Mouse (Mus musculus) cerebellum, adult 2 months (tissue): ENCODE measurements around the gene Serinc5. TPM values are rescaled to one million over a fixed set of nuclear protein-coding genes. Genes with fewer than 3 reads are reported as not detected.
A peak's percentile ranks its signal among the peaks of the same experiment; 100 is the strongest.

ENCODE experiments used
- DNase-seq, 2 experiments: peaks; one replicate each; pipeline ENCODE4 v3.0.0; 2021
- H3K27ac ChIP-seq: fragments of 200-500 bp; 2 replicates; pipeline ENCODE4 v1.5.1; 2012; ENCODE audit warnings: low read length, control low read depth, inconsistent platforms; ENCODE audit not compliant: insufficient read depth
- H3K27me3 ChIP-seq: fragments of 200-500 bp; 2 replicates; pipeline ENCODE4 v1.6.1; 2012; ENCODE audit warnings: inconsistent platforms, mild to moderate bottlenecking, low read length, moderate library complexity; ENCODE audit not compliant: control insufficient read depth, insufficient read depth
- H3K4me1 ChIP-seq: fragments of 200-500 bp; 2 replicates; pipeline ENCODE4 v1.6.1; 2011; ENCODE audit warnings: low read length; ENCODE audit not compliant: control insufficient read depth, insufficient read depth
- H3K4me3 ChIP-seq: fragments of 200-500 bp; replicated peaks from 2 replicates; pipeline ENCODE3; 2011; ENCODE audit warnings: mild to moderate bottlenecking, low read depth, low read length, control low read depth; ENCODE audit not compliant: insufficient read depth
- CTCF ChIP-seq: fragments of 200-500 bp; IDR thresholded peaks from 2 replicates; pipeline ENCODE4 v1.5.1; 2011; ENCODE audit warnings: low read depth, mild to moderate bottlenecking, control low read depth, low read length, moderate library complexity, borderline replicate concordance; ENCODE audit not compliant: insufficient read depth
- POLR2A ChIP-seq: fragments of 200-500 bp; IDR thresholded peaks from 2 replicates; pipeline ENCODE4 v1.6.1; 2011; ENCODE audit warnings: low read length, control low read depth, borderline replicate concordance; ENCODE audit not compliant: insufficient read depth
- WGBS: fragments of 180-500 bp; shearing (Covaris S2); methylation state at CpG from one replicate; pipeline ENCODE4 v1.1.7; 2018; 5-methylcytosine and 5-hydroxymethylcytosine counted together
- polyA plus RNA-seq: library from polyadenylated mRNA; depleted of rRNA; stranded (reverse); fragments of >200 nt; gene quantifications from 2 replicates; pipeline ENCODE4 v1.2.3, GENCODE M21; 2012; rRNA removed

Gene Serinc5
- 48.1 and 50.7 TPM in 2 replicates for polyA plus RNA-seq

DNA sequence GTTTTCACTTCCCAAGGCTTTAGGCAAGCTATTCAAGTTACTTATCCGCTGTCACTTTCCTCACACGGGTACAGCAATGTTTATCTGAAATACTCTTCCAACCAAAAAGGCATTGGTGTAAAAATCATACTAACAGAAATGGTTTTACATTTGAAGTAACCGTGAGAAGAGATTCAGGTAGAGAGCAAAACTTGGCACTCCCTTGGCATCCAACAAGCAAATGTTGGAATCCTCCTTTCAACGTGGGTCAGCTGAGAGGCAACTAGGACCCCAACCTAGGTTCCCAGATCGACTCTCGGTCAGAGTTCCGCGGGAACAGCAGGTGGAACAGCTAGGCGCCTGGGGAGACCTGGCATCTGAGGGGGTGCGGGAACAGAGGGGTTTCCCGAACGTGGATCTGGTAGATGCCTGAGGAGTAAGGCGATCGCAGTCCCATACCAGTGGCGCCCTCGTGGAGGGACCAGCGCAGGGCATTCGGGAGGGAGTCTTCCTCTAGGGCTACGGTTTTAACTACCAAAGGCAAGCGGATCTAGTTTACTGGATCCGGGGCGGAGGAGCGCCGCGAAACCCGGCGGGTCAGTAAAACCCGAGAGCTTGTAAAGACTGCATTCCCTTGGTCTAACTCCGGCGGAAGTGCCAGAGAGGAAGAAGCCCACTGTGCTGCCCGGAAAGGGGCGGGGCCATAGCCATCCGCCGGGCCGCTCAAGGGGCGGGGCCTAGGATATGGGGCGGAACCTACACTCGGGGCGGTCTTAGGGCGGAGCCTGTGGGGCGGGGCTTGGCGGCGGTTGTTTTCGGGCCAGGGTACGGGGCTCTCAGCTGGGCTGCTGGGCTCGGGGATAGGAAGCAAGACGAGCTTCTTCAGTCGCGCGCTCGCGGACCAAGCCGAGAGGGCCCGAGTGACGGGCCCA lies at the start of gene Serinc5:
Serinc5 (plus strand) TSS at position 781 of the 911 bp plus-strand sequence.
- peak; percentile 93 to 97 for DNase-seq
- TF ChIP-seq CTCF (no peak), POLR2A (peak; percentile 55; the same call in 1 of the 2 replicates)
- 1% methylated on average over 55 of the region's 55 CpGs for WGBS
- peak within 1 kb of the TSS; percentile 30 for H3K27ac ChIP-seq
- H3K4me1 ChIP-seq, result no peaks in the 10 kb centered on the region; the same call in 1 of the 2 replicates
- peak within 1 kb of the TSS; percentile 63 for H3K4me3 ChIP-seq
- H3K27me3 ChIP-seq, result no peaks in the 10 kb centered on the region

DNA sequence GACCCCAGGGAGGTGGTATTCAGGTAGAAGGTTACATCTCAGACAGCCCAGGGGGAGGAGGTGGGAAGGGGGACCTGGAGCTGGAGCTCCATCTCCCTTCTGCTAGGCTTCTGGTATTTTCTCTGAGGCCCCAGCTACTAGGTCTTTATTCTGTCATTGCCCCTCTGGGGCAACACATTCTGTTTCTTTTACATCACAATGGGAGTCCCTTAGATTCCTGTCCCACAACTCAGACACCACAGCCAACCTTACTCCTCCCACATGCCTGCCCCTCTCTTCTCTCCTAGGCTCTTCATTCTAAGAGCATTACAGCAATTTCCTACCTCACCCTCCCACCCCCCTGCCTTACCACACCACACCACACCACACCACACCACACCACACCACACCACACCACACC lies 34.8 kb upstream of the Serinc5 start, which contains the start of gene Spz1:
Spz1 (minus strand) TSS at position 101 of the 400 bp plus-strand sequence.
- no peaks in the 10 kb centered on the region for H3K27me3 ChIP-seq
- TF ChIP-seq POLR2A (no peak), CTCF (no peak)
- H3K4me3 ChIP-seq, result no peak within 1 kb of the TSS

DNA sequence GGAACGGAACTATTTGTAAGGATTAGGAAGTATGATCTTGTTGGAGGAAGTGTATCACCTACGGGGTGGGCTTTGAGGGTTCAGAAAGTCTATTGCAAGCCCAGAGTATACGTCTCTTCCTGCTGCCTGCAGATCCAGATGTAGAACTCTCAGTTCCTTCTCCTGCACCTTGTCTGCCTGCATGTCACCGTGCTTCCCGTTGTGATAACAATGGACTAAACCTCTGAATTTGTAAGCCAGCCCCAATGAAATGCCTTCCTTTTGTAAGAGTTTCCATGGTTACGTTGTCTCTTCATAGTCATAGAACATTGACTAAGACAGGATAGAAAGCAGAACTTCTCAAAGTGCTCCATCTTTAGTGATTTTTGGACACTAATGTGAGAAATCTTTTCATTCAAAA lies 34.2 kb upstream of the Serinc5 start:
- TF ChIP-seq POLR2A (no peak), CTCF (no peak)
- no peaks in the 10 kb centered on the region for H3K27me3 ChIP-seq
- 56% methylated on average over 6 of the region's 6 CpGs for WGBS
- DNase-seq, result no peak
- no peak overlapping the region for H3K27ac ChIP-seq
- no peak overlapping the region for H3K4me3 ChIP-seq
- no peaks in the 10 kb centered on the region for H3K4me1 ChIP-seq

More for the DNA sequence above, 34.8 kb upstream of the Serinc5 start, which contains the start of gene Spz1:
- no peak within 1 kb of the TSS for H3K27ac ChIP-seq
- no peaks in the 10 kb centered on the region for H3K4me1 ChIP-seq
- DNase-seq, result no peak

DNA sequence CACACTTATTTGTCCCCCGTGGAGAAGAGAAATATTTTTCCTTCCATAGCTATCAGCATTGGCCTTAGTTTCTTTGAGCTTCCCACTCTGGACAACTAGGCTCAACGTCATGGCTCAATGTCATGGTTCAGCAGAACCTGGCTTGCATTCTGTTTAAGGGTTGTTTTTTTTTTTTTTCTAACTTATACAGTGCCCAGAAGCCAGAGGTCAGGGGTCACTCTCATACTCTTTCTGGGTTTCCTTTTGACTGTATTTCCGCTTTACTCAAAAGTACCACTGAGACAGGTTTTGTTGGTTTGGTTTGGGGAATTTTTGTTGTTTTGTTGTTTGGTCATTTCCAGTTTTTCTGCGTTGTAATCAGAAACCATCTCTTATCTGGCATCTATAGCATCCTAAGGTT lies 32.7 kb upstream of the Serinc5 start:
- no peak overlapping the region for H3K4me3 ChIP-seq
- H3K27me3 ChIP-seq, result no peaks in the 10 kb centered on the region
- WGBS, result 76% methylated on average over 4 of the region's 4 CpGs
- no peak overlapping the region for H3K27ac ChIP-seq
- no peak for TF ChIP-seq CTCF
- no peaks in the 10 kb centered on the region for H3K4me1 ChIP-seq
- no peak for DNase-seq

DNA sequence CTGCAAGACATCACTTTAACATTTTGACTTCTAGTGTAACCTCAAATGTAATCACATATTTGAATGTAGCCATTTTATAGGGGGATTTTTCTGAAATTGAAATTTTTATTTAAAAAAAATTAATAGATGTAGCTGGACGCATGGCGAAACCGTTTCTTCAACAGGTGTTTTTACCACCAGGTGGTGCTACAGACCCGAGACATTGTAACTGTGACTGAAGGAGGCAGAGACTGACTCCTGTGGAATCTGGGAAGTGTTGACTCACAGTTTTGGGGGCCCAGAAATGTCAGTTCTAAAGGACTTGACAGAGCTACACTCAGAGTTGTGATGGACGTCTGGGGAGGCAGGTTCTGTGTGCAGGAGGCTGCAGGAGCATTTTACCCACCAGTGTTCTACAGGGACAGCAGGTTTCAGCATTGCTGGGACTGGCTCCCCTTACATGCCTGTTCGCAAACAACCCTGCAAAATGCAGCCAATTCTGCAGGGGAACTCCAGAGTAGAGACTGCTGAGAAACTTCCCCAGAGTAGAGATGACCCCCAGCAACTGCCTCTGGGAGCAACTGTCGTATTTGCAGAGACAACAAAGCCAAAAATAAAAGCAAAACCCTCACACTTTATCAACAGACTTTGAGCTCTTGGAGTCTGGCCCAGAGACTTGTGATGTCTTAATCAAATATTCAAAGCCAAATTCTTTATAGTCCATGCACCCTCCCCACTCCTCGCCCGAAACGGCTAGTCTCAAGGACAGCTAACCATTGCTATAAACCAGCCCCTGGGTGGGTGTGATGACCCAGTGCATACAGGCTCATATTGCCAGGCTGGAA lies 30.5 kb upstream of the Serinc5 start:
- 18% methylated on average over 10 of the region's 10 CpGs for WGBS
- H3K4me1 ChIP-seq, result no peaks in the 10 kb centered on the region
- no peaks in the 10 kb centered on the region for H3K27me3 ChIP-seq
- H3K4me3 ChIP-seq, result no peak overlapping the region
- no peak overlapping the region for H3K27ac ChIP-seq
- TF ChIP-seq POLR2A, result no peak
- peak; percentile 68 for TF ChIP-seq CTCF
- peak; percentile 43 to 47 for DNase-seq

DNA sequence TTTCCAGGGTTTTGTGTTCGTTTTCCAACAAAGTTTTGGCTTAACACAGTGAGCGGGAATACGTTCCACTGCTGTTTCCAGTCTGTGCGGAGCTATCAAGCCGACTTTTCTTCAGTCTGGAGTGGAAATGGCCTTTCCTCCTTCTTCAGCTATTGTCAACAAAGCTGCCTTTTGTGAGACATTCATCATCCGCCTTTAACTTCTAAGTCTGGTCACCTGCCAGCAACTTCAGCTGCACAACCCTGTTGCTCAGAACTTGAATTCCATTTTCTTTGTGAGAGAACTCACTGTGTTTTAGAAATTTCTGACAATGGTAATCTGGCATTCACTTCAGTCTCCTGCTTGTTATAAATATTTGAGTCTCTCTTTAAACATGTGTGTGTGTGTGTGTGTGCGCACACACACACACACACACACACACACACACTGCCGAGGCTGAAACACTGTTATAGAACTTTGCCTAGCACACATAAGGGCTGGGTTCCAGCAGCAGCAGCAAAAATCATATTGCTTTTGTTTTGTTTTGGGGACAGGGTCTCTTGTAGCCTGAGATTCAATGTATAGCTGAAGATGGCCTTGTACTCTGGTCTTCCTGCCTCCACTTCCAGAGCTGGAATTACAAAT lies 26.7 kb upstream of the Serinc5 start:
- Histone ChIP-seq H3K27me3 (no peaks in the 10 kb centered on the region), H3K27ac (no peak overlapping the region), H3K4me1 (no peaks in the 10 kb centered on the region), H3K4me3 (no peak overlapping the region)
- DNase-seq, result no peak
- WGBS, result 69% methylated on average over 8 of the region's 8 CpGs
- no peak for TF ChIP-seq CTCF
- TF ChIP-seq POLR2A, result no peak

DNA sequence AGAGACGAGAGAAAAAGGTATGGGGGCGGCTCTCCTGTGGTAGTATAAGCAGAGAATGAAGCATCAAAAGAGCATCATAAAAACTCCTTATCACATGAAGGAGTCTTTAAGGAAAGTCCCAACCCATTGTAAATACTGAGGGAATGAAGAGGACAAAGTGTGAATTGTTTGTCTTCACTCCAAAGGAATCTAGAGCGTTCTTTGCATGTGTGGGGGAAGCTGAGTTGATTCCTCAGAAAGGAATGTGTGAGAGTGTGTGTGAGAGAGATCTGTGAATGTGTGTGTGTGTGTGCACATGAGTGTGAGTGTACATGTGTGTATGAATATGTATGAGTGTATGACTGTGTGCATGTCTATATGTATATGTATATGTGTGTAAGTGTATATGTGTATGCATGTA lies 22.2 kb upstream of the Serinc5 start:
- TF ChIP-seq CTCF, result no peak
- TF ChIP-seq POLR2A, result no peak
- no peak for DNase-seq
- 90% methylated on average over 3 of the region's 3 CpGs for WGBS

DNA sequence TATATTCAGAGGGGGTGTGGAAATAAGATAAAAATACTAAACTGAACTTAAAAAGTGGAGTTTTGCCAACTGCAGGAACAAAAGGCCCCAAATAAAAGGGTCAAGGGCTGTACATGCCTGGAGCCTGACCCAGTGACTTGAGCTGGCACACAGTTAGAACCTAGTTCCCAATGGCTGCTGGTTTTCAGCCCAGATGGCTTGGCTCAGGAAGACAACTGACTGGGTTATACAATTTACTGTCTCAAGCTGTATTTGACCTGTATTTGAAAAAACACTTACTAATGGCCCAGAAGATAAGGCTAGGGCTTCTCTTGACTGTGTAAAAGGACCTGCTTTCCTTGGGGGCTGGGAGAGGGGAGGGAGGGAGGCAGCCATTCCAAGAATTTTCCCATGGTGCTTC lies 21.6 kb upstream of the Serinc5 start:
- H3K27me3 ChIP-seq, result no peaks in the 10 kb centered on the region
- TF ChIP-seq POLR2A (no peak), CTCF (no peak)
- H3K27ac ChIP-seq, result no peak overlapping the region
- no peak overlapping the region for H3K4me3 ChIP-seq
- H3K4me1 ChIP-seq, result 0 out of 2 replicates have a peak, but pooled peaks cover 5% of the 10 kb centered on the region
- DNase-seq, result peak in 1 of 2 experiments; percentile 48

More for the DNA sequence above, 22.2 kb upstream of the Serinc5 start:
- no peak overlapping the region for H3K4me3 ChIP-seq
- H3K27ac ChIP-seq, result no peak overlapping the region
- 0 out of 2 replicates have a peak, but pooled peaks cover 5% of the 10 kb centered on the region for H3K4me1 ChIP-seq
- no peaks in the 10 kb centered on the region for H3K27me3 ChIP-seq
